In the genomic region with DNA sequence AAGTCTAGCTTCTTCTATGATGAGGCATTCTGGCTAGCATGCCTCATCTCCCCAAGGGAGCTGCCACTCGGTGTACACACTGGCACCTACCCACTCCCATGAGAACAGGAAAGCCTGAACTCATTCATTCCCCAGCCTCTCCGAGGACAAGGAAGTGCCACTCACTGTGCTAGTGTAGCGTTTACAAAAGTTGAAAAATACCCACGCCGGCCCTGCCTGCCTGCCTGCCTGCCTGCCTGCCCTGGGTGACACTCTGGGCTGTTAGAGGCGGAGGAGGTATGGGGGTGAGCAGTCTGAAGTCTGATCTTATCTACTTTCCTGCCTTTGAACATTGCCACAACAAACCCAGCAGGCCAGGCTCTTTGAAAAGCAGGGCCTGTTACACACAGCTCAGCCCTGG, we compare ENCODE assay signal across 10 mouse cellular contexts. TPM values are rescaled to one million over a fixed set of nuclear protein-coding genes. Genes with fewer than 3 reads are reported as not detected.
A peak's percentile ranks its signal among the peaks of the same experiment; 100 is the strongest.
DNase-seq lines count a peak whose midpoint lies in the region; ATAC-seq lines count a peak whose summit lies in the region.
"Had no signal": no experiment of that assay in that cellular context is flagged by ENCODE, and none has a peak within 500 bp of the region (broad histone marks: within the 10 kb centered on the region; RNA-seq: fewer than 3 reads in every experiment).

No protein-coding gene starts in this region.

- H3K4me2 ChIP-seq in heart, embryonic 15.5 days, result no peak overlapping the region
- no peak overlapping the region for H3K4me2 ChIP-seq in intestine, embryonic 15.5 days (replicated peaks)
- H3K4me2 ChIP-seq in forebrain, embryonic 15.5 days (replicated peaks), result no peak overlapping the region

- WGBS in heart, embryonic 15.5 days, result 25% methylated on average over 6 of the region's 6 CpGs
- 36% methylated on average over 6 of the region's 6 CpGs for WGBS in intestine, embryonic 15.5 days
- 88% methylated on average over 6 of the region's 6 CpGs for WGBS in forebrain, embryonic 15.5 days

- H3K27ac ChIP-seq in heart, embryonic 15.5 days, result peak overlapping the region; percentile 18; the same call in 1 of the 2 replicates
- H3K27ac ChIP-seq in intestine, embryonic 15.5 days, result peak overlapping the region; percentile 36; the same call in 1 of the 2 replicates
- H3K27ac ChIP-seq in forebrain, embryonic 15.5 days (replicated peaks), result no peak overlapping the region
- H3K27ac ChIP-seq: macrophage had no signal

- H3K9ac ChIP-seq in heart, embryonic 15.5 days, result no peak overlapping the region
- no peak overlapping the region for H3K9ac ChIP-seq in intestine, embryonic 15.5 days
- no peak overlapping the region for H3K9ac ChIP-seq in forebrain, embryonic 15.5 days (replicated peaks)

- no peaks in the 10 kb centered on the region for H3K36me3 ChIP-seq in heart, embryonic 15.5 days
- H3K36me3 ChIP-seq in intestine, embryonic 15.5 days, result no peaks in the 10 kb centered on the region
- H3K36me3 ChIP-seq in forebrain, embryonic 15.5 days, result no peaks in the 10 kb centered on the region

- H3K4me3 ChIP-seq in heart, embryonic 15.5 days, result no peak overlapping the region
- no peak overlapping the region for H3K4me3 ChIP-seq in intestine, embryonic 15.5 days (replicated peaks)
- H3K4me3 ChIP-seq in forebrain, embryonic 15.5 days, result no peak overlapping the region

- no peak for DNase-seq in heart, adult 18-20 months
- DNase-seq in CD4-positive, CD25-positive, alpha-beta regulatory T cell, adult 2 months (ENCODE audit: low read depth, low spot score), result peak; percentile 90
- DNase-seq in naive thymus-derived CD4-positive, alpha-beta T cell, adult 2 months (ENCODE audit: low read depth), result peak; percentile 87
- DNase-seq in cerebellum, postnatal 4 days (ENCODE audit: low spot score in 2 of 2), result no peak
- no peak for DNase-seq in frontal cortex, postnatal 36 days (ENCODE audit: low spot score in 2 of 2)
- DNase-seq: kidney, adult 18-20 months had no signal

- H3K9me3 ChIP-seq in heart, embryonic 15.5 days (replicated peaks), result no peaks in the 10 kb centered on the region
- H3K9me3 ChIP-seq in intestine, embryonic 15.5 days, result no peaks in the 10 kb centered on the region
- H3K9me3 ChIP-seq in forebrain, embryonic 15.5 days, result no peaks in the 10 kb centered on the region

- ATAC-seq in heart, embryonic 15.5 days (replicated peaks; ENCODE audit: insufficient number of reproducible peaks, insufficient read depth, low FRiP score, low read depth), result no peak
- no peak for ATAC-seq in intestine, embryonic 15.5 days
- no peak for ATAC-seq in forebrain, embryonic 15.5 days (replicated peaks)

- peaks cover 92% of the 10 kb centered on the region for H3K4me1 ChIP-seq in heart, embryonic 15.5 days (replicated peaks)
- peaks cover 58% of the 10 kb centered on the region for H3K4me1 ChIP-seq in intestine, embryonic 15.5 days (replicated peaks)
- peaks cover 12% of the 10 kb centered on the region; the same call in 1 of the 2 replicates for H3K4me1 ChIP-seq in forebrain, embryonic 15.5 days

- H3K27me3 ChIP-seq in heart, embryonic 15.5 days, result no peaks in the 10 kb centered on the region
- no peaks in the 10 kb centered on the region for H3K27me3 ChIP-seq in intestine, embryonic 15.5 days (replicated peaks)
- no peaks in the 10 kb centered on the region for H3K27me3 ChIP-seq in forebrain, embryonic 15.5 days

RNA-seq across cellular contexts. Expression of gene Smad3, which starts 37.1 kb away (rescaled TPM):
- polyA plus RNA-seq in heart, embryonic 15.5 days (2015; fragmentation: Nextera tagmentation; extraction: Ambion mirVana), result 11.6 and 14.8 TPM in 2 replicates
- 10 to 100 TPM in 1 of 2 experiments, 1 to 10 TPM in 1; 9.1 to 10.3 TPM for total RNA-seq in heart, adult 18-20 months (2021)
- 14.8 and 15.3 TPM in 2 replicates for polyA plus RNA-seq in intestine, embryonic 15.5 days (2015; fragmentation: Nextera tagmentation; extraction: Ambion mirVana)
- 7.0 and 7.6 TPM in 2 replicates for polyA plus RNA-seq in forebrain, embryonic 15.5 days (2015; fragmentation: Nextera tagmentation; extraction: Ambion mirVana)

Comparison
In these comparisons a context has a peak if more than half of its experiments do, and no peak if none do; other contexts are left out.
1. DNase-seq: peak in CD4-positive, CD25-positive, alpha-beta regulatory T cell, adult 2 months (single experiment) and naive thymus-derived CD4-positive, alpha-beta T cell, adult 2 months (single experiment); none in heart, adult 18-20 months (0 of 2), cerebellum, postnatal 4 days (0 of 2) and frontal cortex, postnatal 36 days (0 of 2).